Mouse (Mus musculus) stomach, embryonic 14.5 days (tissue): ENCODE data around the gene Gm20388. TPM values are rescaled to one million over a fixed set of nuclear protein-coding genes. Genes with fewer than 3 reads are reported as not detected.

Experiments
- ATAC-seq: fragments of 200-750 bp; cut with Nextera tagmentation; 2 replicates; pipeline ENCODE4 v1.8.0; 2017; ENCODE audit warnings: low read depth, moderate TSS enrichment; ENCODE audit not compliant: insufficient number of reproducible peaks, insufficient read depth, low FRiP score
- H3K27ac ChIP-seq: fragments of 300-500 bp; sonication (generic); 2 replicates; pipeline ENCODE4 v1.5.1; 2014; ENCODE audit warnings: mild to moderate bottlenecking, low read length, moderate library complexity, mixed read lengths
- H3K27me3 ChIP-seq: fragments of 300-500 bp; sonication (generic); 2 replicates; pipeline ENCODE4 v1.6.1; 2014; ENCODE audit warnings: low read length, control low read depth, mixed read lengths; ENCODE audit not compliant: control insufficient read depth, insufficient read depth
- H3K36me3 ChIP-seq: fragments of 300-500 bp; sonication (generic); 2 replicates; pipeline ENCODE4 v1.6.1; 2014; ENCODE audit warnings: mild to moderate bottlenecking, control low read depth, low read length, moderate library complexity, mixed read lengths; ENCODE audit not compliant: control insufficient read depth, insufficient read depth
- H3K4me1 ChIP-seq: fragments of 300-500 bp; sonication (generic); 2 replicates; pipeline ENCODE4 v1.6.1; 2014; ENCODE audit warnings: low read length, control low read depth, mixed read lengths; ENCODE audit not compliant: control insufficient read depth, insufficient read depth
- H3K4me2 ChIP-seq: fragments of 300-500 bp; sonication (generic); replicated peaks from 2 replicates; pipeline ENCODE4 v1.6.1; 2014; ENCODE audit warnings: low read depth, low read length, control low read depth
- H3K4me3 ChIP-seq: fragments of 300-500 bp; sonication (generic); 2 replicates; pipeline ENCODE4 v1.5.1; 2014; ENCODE audit warnings: low read depth, low read length, control low read depth
- H3K9ac ChIP-seq: fragments of 300-500 bp; sonication (generic); replicated peaks from 2 replicates; pipeline ENCODE4 v1.6.1; 2014; ENCODE audit warnings: low read depth, mild to moderate bottlenecking, control low read depth, low read length, moderate library complexity, mixed read lengths
- H3K9me3 ChIP-seq: fragments of 300-500 bp; sonication (generic); 2 replicates; pipeline ENCODE4 v1.6.1; 2016; ENCODE audit warnings: low read depth, low read length, control low read depth; ENCODE audit not compliant: control insufficient read depth
- WGBS: fragments of 180-500 bp; shearing (Covaris S2); extraction: QIAGEN DNeasy Blood & Tissue Kit; methylation state at CpG from one replicate; pipeline ENCODE4 v1.1.7; 2014; 5-methylcytosine and 5-hydroxymethylcytosine counted together
- polyA plus RNA-seq: library from polyadenylated mRNA; unstranded; fragments of >200 nt; fragmentation: Nextera tagmentation; extraction: Ambion mirVana; gene quantifications from 2 replicates; pipeline ENCODE4 v1.2.1, GENCODE M21; 2014

Gm20388 gene
- polyA plus RNA-seq, 1 experiment from 2014 or later: 11.4 TPM

DNA sequence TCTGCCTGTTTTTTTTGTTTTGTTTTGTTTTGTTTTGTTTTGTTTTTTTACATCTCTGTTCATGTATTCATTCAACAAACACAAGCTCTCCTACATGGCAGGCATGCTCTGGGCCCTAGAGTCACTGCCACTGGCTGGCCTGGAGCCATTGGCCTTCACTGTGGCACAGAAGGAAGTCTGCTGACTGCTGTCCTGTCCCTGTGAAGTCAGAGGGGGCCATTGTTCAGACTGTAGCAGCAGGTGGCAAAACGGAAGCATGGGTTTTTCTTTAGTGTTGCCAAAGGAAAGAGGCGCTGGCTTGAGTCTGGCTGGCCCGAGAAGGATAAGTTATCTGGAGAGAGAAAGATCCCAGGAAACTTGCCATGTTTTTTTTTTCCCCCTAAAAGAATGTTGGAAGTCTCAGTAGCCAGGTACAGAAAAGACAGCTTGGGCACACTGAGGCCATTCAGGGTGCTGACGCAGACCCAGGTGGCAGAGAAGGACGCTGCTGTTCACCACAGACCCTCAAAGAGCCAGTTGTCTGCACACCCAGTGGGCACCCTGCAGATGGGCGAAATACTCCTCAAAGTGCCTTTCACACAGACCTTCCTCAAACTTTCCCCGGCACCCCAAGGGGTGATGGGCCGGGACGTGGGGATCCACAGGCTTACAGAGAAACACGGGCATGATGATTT lies 2313.5 kb downstream of the Gm20388 start:
- no peaks in the 10 kb centered on the region for H3K4me1 ChIP-seq
- peaks cover 3% of the 10 kb centered on the region; the same call in 1 of the 2 replicates for H3K27me3 ChIP-seq
- no peaks in the 10 kb centered on the region for H3K36me3 ChIP-seq
- WGBS: 79% methylated on average over 10 of the region's 10 CpGs
- no peak overlapping the region for H3K4me2 ChIP-seq
- no peaks in the 10 kb centered on the region for H3K9me3 ChIP-seq
- H3K4me3 ChIP-seq: no peak overlapping the region
- ATAC-seq: no peak
- no peak overlapping the region for H3K9ac ChIP-seq
- H3K27ac ChIP-seq: no peak overlapping the region

DNA sequence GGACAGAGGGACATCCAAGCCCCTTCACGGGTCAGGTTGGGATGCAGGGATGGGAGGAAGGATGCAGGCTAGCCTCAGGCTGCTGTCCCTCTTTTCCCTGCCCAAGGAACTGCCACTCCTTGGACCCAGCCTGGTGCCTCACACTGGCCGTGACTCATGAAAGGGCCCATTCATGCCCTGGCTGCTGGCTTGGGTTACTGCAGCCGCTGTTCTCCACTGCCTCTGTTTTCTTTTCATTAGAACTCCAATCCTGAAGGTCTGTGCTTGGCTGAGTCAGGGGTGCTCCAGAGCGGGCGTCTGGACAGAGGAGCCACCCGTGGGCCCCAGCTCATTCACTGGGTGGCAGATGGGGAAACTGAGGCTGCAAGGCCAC lies 2314.0 kb downstream of the Gm20388 start:
- Histone ChIP-seq H3K27ac (no peak overlapping the region), H3K4me3 (no peak overlapping the region), H3K4me2 (no peak overlapping the region), H3K9me3 (no peaks in the 10 kb centered on the region), H3K27me3 (peaks cover 3% of the 10 kb centered on the region; the same call in 1 of the 2 replicates), H3K36me3 (no peaks in the 10 kb centered on the region), H3K9ac (no peak overlapping the region), H3K4me1 (no peaks in the 10 kb centered on the region; the same call in 1 of the 2 replicates)
- no peak for ATAC-seq
- 70% methylated on average over 6 of the region's 6 CpGs for WGBS

DNA sequence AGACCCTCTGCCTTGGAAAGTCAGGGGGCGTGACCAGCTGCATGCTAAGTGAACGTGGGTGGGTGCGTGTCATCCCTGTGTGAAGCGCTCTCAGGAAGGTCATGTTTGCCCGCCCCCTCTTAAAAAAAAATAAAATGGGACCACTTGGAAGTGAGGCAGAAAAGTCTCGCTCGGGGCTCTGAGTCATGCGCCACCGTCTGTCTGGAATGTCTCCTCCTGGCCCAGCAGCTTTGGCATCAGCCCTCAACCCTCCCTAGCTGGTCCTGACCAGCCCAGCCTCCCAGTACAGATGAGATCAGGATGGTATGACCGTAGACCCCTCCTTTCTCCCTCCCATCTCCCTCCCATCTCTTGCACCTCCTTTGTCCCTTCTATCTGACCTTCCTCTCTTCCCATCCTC lies 2314.8 kb downstream of the Gm20388 start:
- 52% methylated on average over 10 of the region's 10 CpGs for WGBS
- no peak overlapping the region for H3K9ac ChIP-seq
- H3K9me3 ChIP-seq: no peaks in the 10 kb centered on the region
- H3K27me3 ChIP-seq: peaks cover 3% of the 10 kb centered on the region; the same call in 1 of the 2 replicates
- no peaks in the 10 kb centered on the region; the same call in 1 of the 2 replicates for H3K4me1 ChIP-seq
- no peak overlapping the region for H3K4me2 ChIP-seq
- H3K36me3 ChIP-seq: no peaks in the 10 kb centered on the region
- H3K4me3 ChIP-seq: no peak overlapping the region
- H3K27ac ChIP-seq: no peak overlapping the region
- no peak for ATAC-seq

DNA sequence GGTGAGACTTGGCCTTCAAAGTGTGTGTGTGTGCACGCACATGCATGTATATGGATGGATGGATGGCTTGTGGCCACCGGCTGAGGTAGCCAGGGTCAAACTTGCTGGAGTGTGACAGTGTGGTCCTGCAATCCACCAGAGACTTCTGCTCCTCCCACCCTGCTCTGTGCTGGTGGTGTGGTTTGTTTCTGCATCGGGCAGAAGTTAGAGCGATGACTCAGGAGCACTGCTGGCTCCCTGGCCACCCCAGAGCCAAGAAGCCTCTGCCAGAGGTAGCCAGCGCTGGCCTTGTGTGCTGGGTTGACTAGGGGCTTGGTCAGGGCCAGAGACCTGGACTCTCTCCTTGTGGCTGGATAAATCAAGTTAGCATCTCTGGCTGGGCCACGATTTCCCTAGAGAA lies 2316.7 kb downstream of the Gm20388 start:
- no peaks in the 10 kb centered on the region for H3K36me3 ChIP-seq
- peaks cover 3% of the 10 kb centered on the region for H3K4me1 ChIP-seq
- peaks cover 3% of the 10 kb centered on the region; the same call in 1 of the 2 replicates for H3K27me3 ChIP-seq
- 80% methylated on average over 6 of the region's 6 CpGs for WGBS
- ATAC-seq: no peak
- no peak overlapping the region for H3K4me3 ChIP-seq
- no peak overlapping the region for H3K4me2 ChIP-seq
- no peak overlapping the region for H3K27ac ChIP-seq
- no peak overlapping the region for H3K9ac ChIP-seq
- H3K9me3 ChIP-seq: no peaks in the 10 kb centered on the region

DNA sequence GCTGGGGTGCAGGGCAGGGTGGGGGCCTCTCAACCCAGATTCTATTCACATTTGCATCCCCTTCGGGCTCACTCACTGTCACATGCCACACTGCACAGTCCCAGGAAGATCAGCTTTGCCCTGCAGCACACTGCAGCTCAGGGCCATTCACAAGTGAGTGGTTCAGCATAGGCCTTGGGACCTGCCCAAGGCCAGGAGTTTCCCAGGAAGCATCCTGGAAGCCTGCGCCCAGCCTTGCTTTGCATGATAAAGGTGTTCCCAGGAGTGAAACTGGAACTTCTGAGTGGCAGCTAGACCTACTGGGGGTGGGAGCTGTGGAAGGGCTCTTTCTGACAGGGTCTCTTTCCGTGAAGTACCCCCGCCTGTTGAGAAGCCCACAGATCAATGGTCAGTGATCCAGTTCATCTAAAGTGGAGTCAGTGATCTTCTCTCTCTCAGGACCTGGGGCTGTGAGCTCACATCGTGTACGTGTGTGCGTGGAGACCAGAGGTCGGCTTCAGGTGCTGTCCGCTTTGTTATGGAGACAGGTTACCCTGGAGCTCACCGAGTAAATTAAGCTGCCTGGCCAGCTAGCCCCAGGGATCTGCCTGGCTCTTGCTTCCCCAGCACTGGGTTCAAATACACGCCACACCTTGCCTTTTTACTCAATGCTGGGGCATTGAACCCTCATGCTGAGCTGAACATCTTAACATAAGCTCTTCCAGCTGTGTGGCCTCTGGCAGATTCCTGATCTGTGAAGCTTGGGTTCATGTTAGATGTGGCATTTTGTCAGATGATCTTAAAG lies 2318.3 kb downstream of the Gm20388 start:
- no peak overlapping the region for H3K4me3 ChIP-seq
- ATAC-seq: no peak
- peaks cover 3% of the 10 kb centered on the region; the same call in 1 of the 2 replicates for H3K27me3 ChIP-seq
- 78% methylated on average over 11 of the region's 11 CpGs for WGBS
- no peak overlapping the region for H3K27ac ChIP-seq
- H3K4me1 ChIP-seq: peaks cover 3% of the 10 kb centered on the region
- H3K36me3 ChIP-seq: no peaks in the 10 kb centered on the region
- no peak overlapping the region for H3K4me2 ChIP-seq
- H3K9ac ChIP-seq: no peak overlapping the region
- H3K9me3 ChIP-seq: no peaks in the 10 kb centered on the region

DNA sequence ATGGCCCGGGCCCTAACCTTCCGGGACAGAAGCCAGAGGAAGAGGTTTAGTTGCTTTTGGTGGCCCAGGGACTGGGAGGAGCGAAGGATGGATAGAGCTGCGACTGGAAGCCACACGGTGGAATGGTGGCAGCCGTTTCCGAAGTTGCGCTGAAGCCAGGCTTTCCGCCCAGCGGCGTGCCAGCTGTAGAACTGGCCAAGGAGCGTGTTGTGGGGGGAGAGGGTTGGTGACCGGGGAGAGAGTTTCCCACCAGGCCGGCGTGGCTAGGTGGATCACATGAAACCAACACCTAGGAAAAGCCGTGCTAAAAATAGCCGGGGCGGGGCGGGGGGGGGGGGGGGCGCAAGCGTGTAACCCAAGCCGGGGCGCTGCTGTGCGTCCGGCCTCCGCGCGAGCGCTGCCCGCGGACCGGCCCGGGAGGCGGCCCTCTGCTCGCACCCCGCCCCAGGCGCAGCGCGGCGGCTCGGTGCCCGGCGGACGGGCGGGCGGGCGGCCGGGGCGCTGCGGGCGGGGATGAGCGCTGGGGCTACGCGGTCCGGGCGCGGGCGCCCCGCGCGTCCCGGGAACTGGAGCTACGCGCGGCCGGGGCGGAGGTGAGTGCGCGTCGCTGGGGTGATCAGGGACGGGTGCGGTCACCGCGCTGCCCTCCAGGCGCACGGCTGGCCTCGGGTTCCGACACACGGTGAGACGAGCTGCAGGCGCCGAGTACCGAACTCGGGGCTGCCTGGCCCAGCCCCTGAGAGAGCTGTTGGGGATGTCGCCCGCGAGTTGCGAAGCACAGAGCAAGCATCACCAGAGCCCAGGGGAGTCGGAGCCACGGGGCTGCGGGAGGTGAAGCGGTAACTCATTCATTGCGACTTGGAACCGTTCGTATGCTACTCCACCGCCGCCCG lies 2319.4 kb downstream of the Gm20388 start:
- Histone ChIP-seq H3K4me2 (peak overlapping the region; percentile 67), H3K27me3 (peaks cover 3% of the 10 kb centered on the region; the same call in 1 of the 2 replicates), H3K4me3 (peak overlapping the region; percentile 39), H3K4me1 (peaks cover 8% of the 10 kb centered on the region), H3K27ac (no peak overlapping the region), H3K36me3 (no peaks in the 10 kb centered on the region), H3K9me3 (no peaks in the 10 kb centered on the region), H3K9ac (peak overlapping the region; percentile 66)
- ATAC-seq: peak; percentile 28
- WGBS: 1% methylated on average over 74 of the region's 98 CpGs

DNA sequence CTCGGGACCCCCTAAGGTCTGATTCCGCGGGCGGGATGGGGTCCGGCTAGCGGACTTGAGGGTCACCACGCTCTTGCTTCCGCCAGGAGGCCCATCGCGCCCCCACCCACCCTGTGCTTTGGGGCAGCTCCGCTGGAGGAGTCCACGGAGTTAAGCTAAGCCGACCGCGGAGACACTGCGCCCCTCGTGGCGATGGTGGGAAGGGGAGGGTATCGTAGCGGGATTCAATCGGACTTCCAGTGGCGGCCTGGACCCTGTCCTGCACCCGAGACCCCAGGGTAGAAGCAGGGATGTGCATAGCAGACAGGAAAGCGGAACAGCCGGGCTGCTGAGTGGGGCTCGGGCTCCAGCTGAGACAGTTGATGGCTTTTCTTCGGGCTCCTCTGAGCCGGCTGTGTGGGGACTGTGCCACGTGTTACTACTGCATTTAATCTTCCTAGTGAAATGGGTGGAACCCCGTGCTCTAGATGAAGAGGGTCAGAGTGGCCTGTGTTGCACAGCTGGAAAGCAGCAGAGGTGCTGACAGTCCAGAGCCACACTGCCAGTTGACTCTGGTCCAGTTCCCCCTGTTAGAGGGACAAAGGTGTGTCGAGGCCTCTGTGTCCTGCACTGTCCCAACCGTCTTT lies 2320.2 kb downstream of the Gm20388 start:
- Histone ChIP-seq H3K4me2 (peak overlapping the region; percentile 67), H3K9me3 (no peaks in the 10 kb centered on the region), H3K9ac (peak overlapping the region; percentile 66; the same call in 1 of the 2 replicates), H3K27ac (no peak overlapping the region), H3K36me3 (no peaks in the 10 kb centered on the region), H3K27me3 (peaks cover 3% of the 10 kb centered on the region; the same call in 1 of the 2 replicates), H3K4me3 (peak overlapping the region; percentile 39), H3K4me1 (peaks cover 8% of the 10 kb centered on the region)
- ATAC-seq: peak; percentile 56; the same call in 1 of the 2 replicates
- WGBS: 6% methylated on average over 32 of the region's 32 CpGs

DNA sequence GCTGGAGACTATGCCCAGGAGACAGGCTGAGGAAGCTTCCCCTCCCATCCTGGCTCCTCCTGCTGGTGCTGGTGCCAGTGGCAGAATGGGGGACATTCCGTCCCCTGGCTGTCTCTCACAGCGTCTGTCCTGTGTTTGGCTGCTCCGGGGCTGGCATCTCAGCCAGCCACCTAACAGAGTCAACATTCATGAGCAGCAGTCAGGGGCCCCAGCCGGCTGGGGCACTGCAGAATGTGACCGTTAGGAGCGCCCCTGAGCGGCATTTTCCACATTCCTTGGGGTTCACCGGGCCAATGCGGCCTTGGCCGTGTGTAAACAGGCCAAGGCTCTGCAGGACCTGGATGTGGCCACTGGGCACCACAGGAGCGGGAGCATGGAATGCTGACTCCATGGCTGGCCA lies 2323.4 kb downstream of the Gm20388 start:
- ATAC-seq: no peak
- 37% methylated on average over 11 of the region's 11 CpGs for WGBS
- H3K27ac ChIP-seq: no peak overlapping the region

More for the DNA sequence above, 2323.4 kb downstream of the Gm20388 start:
- Histone ChIP-seq H3K9me3 (no peaks in the 10 kb centered on the region), H3K36me3 (no peaks in the 10 kb centered on the region), H3K4me1 (peaks cover 12% of the 10 kb centered on the region), H3K9ac (no peak overlapping the region), H3K4me2 (no peak overlapping the region), H3K27me3 (no peaks in the 10 kb centered on the region), H3K4me3 (no peak overlapping the region)
